34 mouse cellular contexts compared by ENCODE assay signal in the genomic region with DNA sequence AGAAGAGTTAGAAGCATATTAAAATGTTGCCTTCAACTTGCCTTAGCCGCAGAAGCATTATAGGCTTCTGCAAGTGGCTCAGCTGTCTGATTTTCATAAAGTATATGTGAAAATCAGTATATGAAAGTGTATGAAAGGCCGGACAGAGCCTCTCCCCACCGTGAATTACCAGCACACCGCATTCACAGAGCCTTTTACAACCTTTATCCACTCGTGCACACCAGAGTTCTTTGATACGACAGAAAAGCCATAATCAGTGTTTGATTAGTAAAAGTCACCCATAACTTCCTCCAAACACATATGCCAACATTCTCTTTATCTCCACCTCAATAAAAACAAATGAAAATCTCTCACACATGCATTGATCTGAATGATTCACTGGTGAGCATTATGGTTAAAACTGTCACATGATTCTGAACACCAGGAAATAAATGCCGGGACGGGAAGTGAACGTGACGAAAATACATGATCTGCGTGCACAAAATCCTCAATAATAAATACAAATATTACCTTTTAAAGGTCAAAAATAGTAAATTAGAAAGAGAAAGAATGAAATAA. TPM values are rescaled to one million over a fixed set of nuclear protein-coding genes. Genes with fewer than 3 reads are reported as not detected.
"Had no signal": no experiment of that assay in that cellular context is flagged by ENCODE, and none has a peak within 500 bp of the region (broad histone marks: within the 10 kb centered on the region; RNA-seq: fewer than 3 reads in every experiment).

No protein-coding gene starts in this region.

- DNase-seq: cerebellum, adult 18-20 months; cerebellum, adult 2 months; cerebellum, adult 8-10 months; cerebellum, adult 9-10 months; cerebellum, adult 9-11 months; cerebellum, postnatal 10 days; cerebellum, postnatal 14 days; cerebellum, postnatal 25 days; cerebellum, postnatal 36 days; embryo, embryonic 11 days; forebrain, postnatal 0 days; gastrocnemius, adult 2 months; gastrocnemius, postnatal 10 days; gastrocnemius, postnatal 14 days; gastrocnemius, postnatal 25 days; gastrocnemius, postnatal 36 days; heart, adult 11 months; heart, adult 18-20 months had no signal

- H3K4me2 ChIP-seq: embryonic facial prominence, embryonic 12.5 days; embryonic facial prominence, embryonic 13.5 days; embryonic facial prominence, embryonic 15.5 days; forebrain, embryonic 12.5 days; forebrain, embryonic 13.5 days; forebrain, embryonic 15.5 days had no signal

- H3K4me1 ChIP-seq: embryonic facial prominence, embryonic 10.5 days; embryonic facial prominence, embryonic 12.5 days; embryonic facial prominence, embryonic 13.5 days; embryonic facial prominence, embryonic 15.5 days; forebrain, embryonic 12.5 days; forebrain, embryonic 13.5 days; forebrain, embryonic 15.5 days had no signal

- H3K9me3 ChIP-seq: embryonic facial prominence, embryonic 10.5 days; embryonic facial prominence, embryonic 12.5 days; embryonic facial prominence, embryonic 13.5 days; embryonic facial prominence, embryonic 15.5 days; forebrain, embryonic 12.5 days; forebrain, embryonic 13.5 days; forebrain, embryonic 15.5 days had no signal

- H3K27me3 ChIP-seq: embryonic facial prominence, embryonic 12.5 days; embryonic facial prominence, embryonic 13.5 days; embryonic facial prominence, embryonic 15.5 days; forebrain, embryonic 12.5 days; forebrain, embryonic 13.5 days; forebrain, embryonic 15.5 days had no signal

- ATAC-seq: forebrain, embryonic 13.5 days; forebrain, embryonic 14.5 days; forebrain, embryonic 15.5 days; forebrain, embryonic 16.5 days; forebrain, postnatal 0 days had no signal

- H3K4me3 ChIP-seq: embryonic facial prominence, embryonic 10.5 days; embryonic facial prominence, embryonic 12.5 days; embryonic facial prominence, embryonic 13.5 days; embryonic facial prominence, embryonic 15.5 days; erythroblast, embryonic 14.5 days; forebrain, embryonic 12.5 days; forebrain, embryonic 13.5 days; forebrain, embryonic 15.5 days; gastrocnemius, adult 2 months had no signal

- H3K27ac ChIP-seq: embryonic facial prominence, embryonic 10.5 days; embryonic facial prominence, embryonic 12.5 days; embryonic facial prominence, embryonic 13.5 days; embryonic facial prominence, embryonic 15.5 days; forebrain, embryonic 12.5 days; forebrain, embryonic 13.5 days; forebrain, embryonic 15.5 days; gastrocnemius, adult 2 months had no signal

- H3K9ac ChIP-seq: embryonic facial prominence, embryonic 12.5 days; embryonic facial prominence, embryonic 13.5 days; embryonic facial prominence, embryonic 15.5 days; forebrain, embryonic 12.5 days; forebrain, embryonic 13.5 days; forebrain, embryonic 15.5 days; forebrain, postnatal 0 days had no signal

- H3K36me3 ChIP-seq: embryonic facial prominence, embryonic 10.5 days; embryonic facial prominence, embryonic 12.5 days; embryonic facial prominence, embryonic 13.5 days; embryonic facial prominence, embryonic 15.5 days; forebrain, embryonic 12.5 days; forebrain, embryonic 15.5 days had no signal

RNA-seq across cellular contexts. Expression of gene Plscr2, which starts 40.4 kb away (rescaled TPM):
- polyA plus RNA-seq: erythroblast, embryonic 14.5 days had no signal

RNA-seq across cellular contexts. Expression of gene Plscr5, which starts 42.2 kb away (rescaled TPM):
- polyA plus RNA-seq: cortical plate, adult 2 months; embryonic facial prominence, embryonic 10.5 days; embryonic facial prominence, embryonic 11.5 days; embryonic facial prominence, embryonic 12.5 days; embryonic facial prominence, embryonic 13.5 days; embryonic facial prominence, embryonic 14.5 days; embryonic facial prominence, embryonic 15.5 days; erythroblast, embryonic 14.5 days; forebrain, embryonic 11.5 days; forebrain, embryonic 12.5 days; frontal cortex, adult 2 months; gonadal fat pad, adult 2 months had no signal
